Mouse (Mus musculus): Measurements from ENCODE around the gene Creb3l1. TPM values are rescaled to one million over a fixed set of nuclear protein-coding genes. Genes with fewer than 3 reads are reported as not detected.

Gene Creb3l1
- total and polyA plus RNA-seq, 3 experiments, result 3.8 to 5.8 (median 4.5) TPM

DNA sequence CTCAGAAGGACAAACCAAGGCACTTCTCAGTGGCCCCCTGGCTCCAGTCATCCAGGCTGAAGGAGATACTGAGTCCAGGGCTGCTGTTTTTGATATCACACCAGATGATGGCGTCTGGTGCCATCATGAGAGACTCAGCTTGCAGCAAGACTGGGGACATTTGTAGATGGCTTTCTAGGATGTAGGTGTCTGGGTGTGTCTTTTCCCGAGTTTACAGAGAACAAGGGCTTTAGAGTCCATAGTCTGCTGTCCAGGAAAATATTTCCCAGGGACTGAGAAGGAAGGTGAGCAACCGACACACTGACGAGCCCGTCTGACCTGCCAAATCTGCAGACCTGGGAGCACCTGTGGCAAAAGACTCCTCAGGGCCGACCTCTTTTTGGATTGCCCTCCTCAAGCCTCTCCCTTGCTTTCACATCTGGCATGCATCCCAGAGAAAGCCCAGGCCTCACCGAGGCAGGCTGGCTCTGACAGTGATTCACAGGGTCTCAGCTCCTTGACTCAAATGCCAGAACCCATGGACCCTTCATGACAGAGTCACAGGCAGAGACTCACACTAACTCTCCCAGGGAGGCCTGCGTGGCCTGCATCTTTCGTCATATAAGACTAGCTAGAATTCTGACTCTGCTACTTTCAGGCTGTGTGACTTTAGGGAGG lies 23.9 kb upstream of the Creb3l1 start:
- H3K27me3 ChIP-seq (ENCODE audit: control insufficient read depth, insufficient read depth, low read length), result no peaks in the 10 kb centered on the region
- H3K4me1 ChIP-seq (ENCODE audit: control insufficient read depth, insufficient read depth, low read length), result no peaks in the 10 kb centered on the region; the same call in 1 of the 2 replicates
- 69% methylated on average over 9 of the region's 9 CpGs for WGBS
- TF ChIP-seq CTCF (IDR thresholded peaks at IDR 0.05) (no peak), POLR2A (IDR thresholded peaks at IDR 0.05; ENCODE audit: insufficient read depth, low read depth, low read length) (no peak), EP300 (IDR thresholded peaks at IDR 0.05; ENCODE audit: insufficient read depth, low read depth, low read length) (no peak)
- H3K9ac ChIP-seq (ENCODE audit: low read depth, low read length), result no peak overlapping the region
- no peak overlapping the region for H3K27ac ChIP-seq
- no peak overlapping the region for H3K4me3 ChIP-seq
- no peaks in the 10 kb centered on the region for H3K79me2 ChIP-seq (replicated peaks; ENCODE audit: control insufficient read depth, insufficient read depth, low read length)
- intact Hi-C loops (cut with DNase I), result no loop called here
- no peak for DNase-seq
- no peaks in the 10 kb centered on the region for H3K36me3 ChIP-seq (ENCODE audit: control insufficient read depth, insufficient read depth, low read length)

DNA sequence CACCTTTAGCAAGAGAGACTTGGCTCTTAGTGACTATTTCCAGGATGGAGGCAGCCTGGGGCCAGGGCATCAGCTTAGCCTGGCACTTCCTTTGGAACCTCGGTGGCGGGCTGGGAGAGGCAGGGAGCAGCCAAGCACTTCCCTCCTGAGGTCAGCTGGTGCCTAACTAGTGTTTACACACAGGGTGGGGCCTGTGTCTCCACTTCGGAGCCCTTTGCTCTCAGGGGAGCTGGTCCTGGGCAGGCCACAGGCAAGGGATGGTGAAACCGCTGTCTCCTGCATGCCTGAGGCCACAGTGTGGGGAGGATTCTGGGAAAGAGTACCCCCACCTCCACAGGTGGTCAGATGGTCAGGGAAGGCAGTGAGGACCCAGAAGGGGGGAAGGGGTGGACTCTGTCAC lies 23.3 kb upstream of the Creb3l1 start:
- no peak overlapping the region for H3K4me3 ChIP-seq
- 29% methylated on average over 4 of the region's 4 CpGs for WGBS
- TF ChIP-seq EP300 (IDR thresholded peaks at IDR 0.05; ENCODE audit: insufficient read depth, low read depth, low read length) (no peak), CTCF (IDR thresholded peaks at IDR 0.05) (no peak)
- no peaks in the 10 kb centered on the region for H3K36me3 ChIP-seq (ENCODE audit: control insufficient read depth, insufficient read depth, low read length)
- no peaks in the 10 kb centered on the region for H3K79me2 ChIP-seq (replicated peaks; ENCODE audit: control insufficient read depth, insufficient read depth, low read length)
- DNase-seq, result no peak
- H3K4me1 ChIP-seq (ENCODE audit: control insufficient read depth, insufficient read depth, low read length), result no peaks in the 10 kb centered on the region; the same call in 1 of the 2 replicates
- intact Hi-C loops (cut with DNase I), result no loop called here
- H3K27ac ChIP-seq, result no peak overlapping the region
- no peaks in the 10 kb centered on the region for H3K27me3 ChIP-seq (ENCODE audit: control insufficient read depth, insufficient read depth, low read length)
- H3K9ac ChIP-seq (ENCODE audit: low read depth, low read length), result no peak overlapping the region

DNA sequence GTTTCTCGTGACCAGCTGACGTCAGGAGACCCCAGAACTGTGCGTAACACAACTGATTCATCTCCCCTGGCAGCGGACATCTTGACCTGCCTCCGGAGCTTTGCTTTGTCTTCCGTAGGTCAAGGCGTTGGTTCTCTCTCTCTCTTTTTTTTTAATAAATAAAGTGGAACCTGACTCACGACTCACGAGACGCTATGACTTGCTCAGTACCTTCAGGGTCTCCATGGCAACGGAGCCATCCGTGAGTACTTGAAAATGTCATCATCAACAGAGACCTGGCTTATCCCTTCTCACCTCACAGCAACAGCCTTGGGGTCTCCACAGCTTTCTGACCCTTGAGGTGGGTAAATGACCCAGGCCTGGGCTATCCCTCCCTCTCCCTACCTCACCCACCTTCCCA lies 19.0 kb upstream of the Creb3l1 start:
- Histone ChIP-seq H3K79me2 (replicated peaks; ENCODE audit: control insufficient read depth, insufficient read depth, low read length) (no peaks in the 10 kb centered on the region), H3K27me3 (ENCODE audit: control insufficient read depth, insufficient read depth, low read length) (no peaks in the 10 kb centered on the region), H3K4me1 (ENCODE audit: control insufficient read depth, insufficient read depth, low read length) (no peaks in the 10 kb centered on the region; the same call in 1 of the 2 replicates), H3K36me3 (ENCODE audit: control insufficient read depth, insufficient read depth, low read length) (no peaks in the 10 kb centered on the region), H3K27ac (no peak overlapping the region), H3K4me3 (no peak overlapping the region), H3K9ac (ENCODE audit: low read depth, low read length) (no peak overlapping the region)
- TF ChIP-seq CTCF (IDR thresholded peaks at IDR 0.05) (no peak), EP300 (IDR thresholded peaks at IDR 0.05; ENCODE audit: insufficient read depth, low read depth, low read length) (no peak), POLR2A (IDR thresholded peaks at IDR 0.05; ENCODE audit: insufficient read depth, low read depth, low read length) (no peak)
- 90% methylated on average over 12 of the region's 12 CpGs for WGBS
- no peak for DNase-seq
- intact Hi-C loops (cut with DNase I), result no loop called here

DNA sequence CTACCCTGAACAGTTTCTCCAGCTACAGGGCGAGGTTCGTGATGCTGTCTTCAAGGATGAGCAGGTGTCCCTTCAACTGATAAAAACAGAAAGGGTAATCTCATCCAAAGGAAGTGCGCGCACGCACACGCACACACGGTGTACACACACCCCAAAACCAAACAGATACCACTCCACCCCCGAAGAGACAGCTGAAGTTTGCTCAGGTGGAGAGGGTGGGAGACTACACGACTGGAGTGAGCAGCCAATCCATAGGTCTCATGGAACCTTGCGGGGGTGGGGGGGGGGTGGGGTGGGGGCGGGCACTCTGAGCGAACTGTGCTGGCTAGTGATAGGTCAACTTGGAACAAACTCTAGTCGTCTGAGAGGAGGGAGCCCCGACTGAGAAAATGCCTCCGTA lies 17.2 kb upstream of the Creb3l1 start:
- Histone ChIP-seq H3K9ac (ENCODE audit: low read depth, low read length) (no peak overlapping the region), H3K79me2 (replicated peaks; ENCODE audit: control insufficient read depth, insufficient read depth, low read length) (no peaks in the 10 kb centered on the region), H3K4me1 (ENCODE audit: control insufficient read depth, insufficient read depth, low read length) (no peaks in the 10 kb centered on the region), H3K27me3 (ENCODE audit: control insufficient read depth, insufficient read depth, low read length) (no peaks in the 10 kb centered on the region), H3K4me3 (no peak overlapping the region), H3K27ac (no peak overlapping the region), H3K36me3 (ENCODE audit: control insufficient read depth, insufficient read depth, low read length) (no peaks in the 10 kb centered on the region)
- DNase-seq, result no peak
- intact Hi-C loops (cut with DNase I), result no loop called here
- WGBS, result 79% methylated on average over 15 of the region's 15 CpGs
- TF ChIP-seq EP300 (IDR thresholded peaks at IDR 0.05; ENCODE audit: insufficient read depth, low read depth, low read length) (no peak), POLR2A (IDR thresholded peaks at IDR 0.05; ENCODE audit: insufficient read depth, low read depth, low read length) (no peak), CTCF (IDR thresholded peaks at IDR 0.05) (no peak)

DNA sequence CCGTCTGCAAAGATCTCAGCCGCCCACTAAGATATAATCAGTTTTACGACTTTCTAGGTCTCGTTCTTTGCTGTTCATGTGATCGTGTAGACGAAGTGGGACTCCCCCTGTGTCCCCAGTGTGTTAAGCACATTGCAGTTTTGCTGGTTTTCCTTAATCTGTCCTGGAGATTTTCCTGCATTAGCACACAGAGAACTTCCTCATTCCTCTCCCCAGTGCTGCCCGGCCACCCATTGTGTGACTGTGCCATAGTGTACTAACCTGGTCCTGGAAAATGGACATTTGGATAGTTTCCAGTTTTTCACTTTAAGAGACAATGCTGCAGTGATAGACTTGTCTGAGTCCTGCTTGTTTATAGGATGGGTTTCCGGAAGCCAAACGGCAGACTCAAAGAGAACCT lies 10.0 kb upstream of the Creb3l1 start:
- DNase-seq, result no peak
- Histone ChIP-seq H3K9ac (ENCODE audit: low read depth, low read length) (no peak overlapping the region), H3K79me2 (replicated peaks; ENCODE audit: control insufficient read depth, insufficient read depth, low read length) (no peaks in the 10 kb centered on the region), H3K27ac (no peak overlapping the region), H3K4me1 (ENCODE audit: control insufficient read depth, insufficient read depth, low read length) (no peaks in the 10 kb centered on the region), H3K36me3 (ENCODE audit: control insufficient read depth, insufficient read depth, low read length) (no peaks in the 10 kb centered on the region), H3K27me3 (ENCODE audit: control insufficient read depth, insufficient read depth, low read length) (no peaks in the 10 kb centered on the region), H3K4me3 (no peak overlapping the region)
- intact Hi-C loops (cut with DNase I), result no loop called here
- 61% methylated on average over 9 of the region's 9 CpGs for WGBS
- TF ChIP-seq EP300 (IDR thresholded peaks at IDR 0.05; ENCODE audit: insufficient read depth, low read depth, low read length) (no peak), POLR2A (IDR thresholded peaks at IDR 0.05; ENCODE audit: insufficient read depth, low read depth, low read length) (no peak), CTCF (IDR thresholded peaks at IDR 0.05) (no peak)

DNA sequence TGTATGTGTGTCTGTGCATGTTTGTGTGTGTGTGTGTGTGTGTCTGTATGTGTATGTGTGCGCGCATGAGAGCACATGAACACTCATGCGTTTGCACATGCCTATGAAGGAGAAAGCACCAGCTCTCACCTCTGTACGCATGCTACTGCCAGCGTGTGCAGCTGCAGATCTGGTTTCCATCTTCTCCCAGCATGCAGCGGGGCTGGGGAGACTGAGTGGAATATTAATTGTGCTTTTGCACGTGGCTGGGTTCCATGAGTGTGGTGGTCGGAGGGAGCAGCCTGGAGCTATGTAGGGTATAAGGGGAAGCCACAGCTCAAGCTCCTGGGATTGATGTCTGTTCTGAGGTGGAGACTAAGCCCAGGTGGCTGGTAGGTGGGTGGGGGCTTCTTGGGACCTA lies 6.3 kb upstream of the Creb3l1 start:
- Histone ChIP-seq H3K4me3 (no peak overlapping the region), H3K27me3 (ENCODE audit: control insufficient read depth, insufficient read depth, low read length) (no peaks in the 10 kb centered on the region)
- 94% methylated on average over 8 of the region's 8 CpGs for WGBS

More for the DNA sequence above, 6.3 kb upstream of the Creb3l1 start:
- DNase-seq, result no peak
- TF ChIP-seq EP300 (IDR thresholded peaks at IDR 0.05; ENCODE audit: insufficient read depth, low read depth, low read length), result no peak
- no peak for TF ChIP-seq CTCF (IDR thresholded peaks at IDR 0.05)
- no peak for TF ChIP-seq POLR2A (IDR thresholded peaks at IDR 0.05; ENCODE audit: insufficient read depth, low read depth, low read length)
- no peak overlapping the region for H3K27ac ChIP-seq
- H3K79me2 ChIP-seq (replicated peaks; ENCODE audit: control insufficient read depth, insufficient read depth, low read length), result no peaks in the 10 kb centered on the region
- H3K36me3 ChIP-seq (ENCODE audit: control insufficient read depth, insufficient read depth, low read length), result no peaks in the 10 kb centered on the region
- intact Hi-C loops (cut with DNase I), result loop anchor here (2.0 kb wide), 1 partner anchor 20 kb away; no protein-coding TSS in a partner anchor
- peaks cover 3% of the 10 kb centered on the region for H3K4me1 ChIP-seq (ENCODE audit: control insufficient read depth, insufficient read depth, low read length)
- no peak overlapping the region for H3K9ac ChIP-seq (ENCODE audit: low read depth, low read length)

Data from heart, adult 2 months (tissue).